Mouse (Mus musculus) adrenal gland, adult 18-20 months (tissue): ENCODE results near the gene Mlc1. TPM values are rescaled to one million over a fixed set of nuclear protein-coding genes. Genes with fewer than 3 reads are reported as not detected.

Source experiments
- DNase-seq, 2 experiments: peaks; one replicate each; pipeline ENCODE4 v3.0.0; 2021 to 2022; ENCODE audit warnings: low spot score in 2 of 2
- total RNA-seq, 2 experiments: library from RNA; stranded (reverse); gene quantifications; 1 replicate in 1 of 2; 2 replicates in 1 of 2; pipeline ENCODE4 v1.2.3; 2021

The Mlc1 gene
- total RNA-seq, 2 experiments from 2014 or later: not detected

GRCm38 (mm10) chr15:88942783-88943182, 36.0 kb downstream of the Mlc1 start:
- no peak for DNase-seq

- DNase-seq: no peak
Observed at GRCm38 (mm10) chr15:88937291-88937650, 41.5 kb downstream of the Mlc1 start.

DNA sequence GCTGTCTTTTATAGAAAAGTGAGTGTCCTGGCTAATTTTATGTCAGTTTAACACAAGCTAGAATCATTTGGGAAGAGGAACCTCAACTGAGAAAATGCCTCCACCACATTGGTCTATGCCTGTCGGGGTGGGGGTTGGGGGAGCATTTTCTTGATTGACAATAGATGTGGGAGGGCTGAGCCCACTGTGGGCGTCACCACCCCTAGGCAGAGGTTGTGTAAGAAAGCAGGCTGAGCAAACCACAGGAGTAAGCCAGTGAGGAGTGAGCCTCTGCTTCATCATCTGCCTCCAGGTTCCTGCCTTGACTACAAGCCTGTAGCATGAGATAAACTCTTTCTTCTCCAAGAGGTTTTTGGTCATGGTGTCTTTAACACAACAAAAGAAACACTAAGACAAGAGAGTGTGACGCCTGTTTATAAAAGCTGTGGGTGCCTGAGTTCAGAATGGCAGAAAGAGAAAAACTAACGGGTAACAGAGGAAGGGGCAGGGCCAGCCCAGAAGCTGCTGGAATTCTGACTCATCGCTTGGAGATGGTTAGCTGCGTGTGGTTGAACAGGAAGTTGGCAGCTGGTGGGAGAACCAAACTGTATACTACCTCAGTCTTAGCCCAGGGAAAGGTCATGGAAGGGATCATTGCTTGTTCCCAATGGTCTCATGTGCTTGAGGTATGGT, 42.1 kb downstream of the Mlc1 start:
- DNase-seq: no peak

DNA sequence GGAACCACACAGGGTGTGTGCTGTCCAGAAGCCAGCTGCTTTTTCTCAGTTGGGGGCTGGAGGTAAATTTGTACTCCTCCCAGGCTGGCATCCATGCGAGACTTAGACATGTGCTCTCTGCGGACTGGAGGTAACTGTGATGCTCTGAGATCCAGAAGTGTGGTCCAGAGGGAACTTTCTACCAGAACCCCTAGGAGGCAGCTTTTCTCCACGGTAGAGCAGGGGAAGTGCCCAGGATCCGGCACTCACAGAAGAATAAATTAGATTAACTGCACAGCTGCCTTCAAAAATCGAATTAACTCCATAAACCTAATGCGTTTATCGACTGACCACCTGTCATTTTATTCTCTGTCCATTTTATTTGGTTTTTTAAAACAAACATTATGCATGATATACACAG, 44.7 kb downstream of the Mlc1 start:
- DNase-seq: no peak

DNA sequence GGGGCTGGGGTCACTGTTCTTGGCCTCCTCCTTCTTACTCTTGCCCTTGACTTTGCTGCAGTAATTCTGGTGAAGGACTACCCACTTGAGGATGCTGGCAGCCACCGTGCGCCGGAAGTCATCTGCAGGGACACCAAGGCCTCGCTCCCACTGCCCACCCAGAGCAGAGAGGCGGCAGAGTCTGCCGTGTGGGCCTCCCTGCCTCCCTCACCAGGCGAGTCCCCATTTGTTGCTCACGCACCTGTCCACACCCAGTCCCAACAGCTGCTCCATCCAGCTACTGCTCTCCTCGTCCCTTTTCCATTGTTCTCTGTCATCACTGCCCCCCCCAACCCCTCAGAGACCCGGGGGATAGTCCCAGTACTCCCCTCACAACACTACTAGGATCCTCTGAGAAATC, 46.1 kb downstream of the Mlc1 start:
- DNase-seq: no peak

DNA sequence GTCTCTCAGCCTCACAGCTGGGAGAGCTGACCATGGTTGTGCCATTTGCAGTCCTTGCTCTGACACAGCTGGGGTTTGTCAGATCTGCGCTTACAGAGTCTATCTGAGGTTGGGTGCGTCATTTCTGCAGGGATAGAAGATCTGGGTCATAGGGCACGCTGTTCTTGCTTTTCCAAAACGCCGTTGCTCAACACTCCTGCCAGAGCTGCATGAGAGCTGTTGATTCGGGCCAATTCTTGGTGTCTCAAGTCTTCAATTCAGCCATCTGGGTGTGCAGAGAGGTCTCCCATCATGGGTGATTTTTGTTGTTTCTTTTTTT, 56.9 kb downstream of the Mlc1 start:
- no peak for DNase-seq

DNA sequence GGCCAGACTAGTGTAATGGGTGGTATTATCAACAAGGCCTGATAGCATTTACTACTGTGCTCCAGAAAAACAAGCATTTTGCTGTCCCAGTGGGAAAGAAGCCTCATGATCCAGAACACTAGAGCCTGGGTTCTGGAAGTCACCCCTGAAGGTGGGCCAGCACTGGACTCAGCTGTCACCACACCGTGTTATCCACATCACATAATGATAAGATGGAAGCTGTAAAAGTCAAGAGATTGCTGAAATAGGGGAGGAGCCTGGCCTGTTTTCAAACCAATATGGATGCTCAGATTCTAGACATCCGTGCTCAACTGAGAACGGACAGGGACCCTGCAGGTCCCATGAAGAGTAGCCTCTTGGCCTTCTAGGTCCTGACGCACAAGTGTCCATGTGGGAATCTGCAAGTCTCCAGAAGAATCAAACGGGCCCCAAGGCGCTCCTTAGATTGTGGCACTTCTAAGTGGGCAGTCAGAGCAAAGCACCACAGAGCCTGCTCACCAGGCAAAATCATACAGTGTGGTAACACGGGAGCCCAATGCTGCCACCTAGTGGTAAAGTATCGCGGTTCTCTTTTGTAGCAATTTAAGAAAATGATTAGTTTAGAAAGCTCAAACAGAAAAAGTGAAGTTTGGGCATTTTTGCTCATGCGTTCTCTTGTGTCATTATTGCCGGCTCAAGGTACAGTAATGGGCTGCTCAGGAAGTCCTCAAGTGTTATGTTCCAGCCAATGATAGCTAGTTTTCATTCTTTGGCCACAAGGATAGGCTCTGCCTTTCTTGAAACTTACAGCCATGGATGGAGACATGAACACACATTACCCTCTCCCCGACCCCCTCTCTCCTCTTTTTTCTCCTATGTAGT, 57.4 kb downstream of the Mlc1 start:
- peak; percentile 69 to 76 for DNase-seq

- DNase-seq: no peak
Observed at GRCm38 (mm10) chr15:88920065-88920464, 58.7 kb downstream of the Mlc1 start.

DNA sequence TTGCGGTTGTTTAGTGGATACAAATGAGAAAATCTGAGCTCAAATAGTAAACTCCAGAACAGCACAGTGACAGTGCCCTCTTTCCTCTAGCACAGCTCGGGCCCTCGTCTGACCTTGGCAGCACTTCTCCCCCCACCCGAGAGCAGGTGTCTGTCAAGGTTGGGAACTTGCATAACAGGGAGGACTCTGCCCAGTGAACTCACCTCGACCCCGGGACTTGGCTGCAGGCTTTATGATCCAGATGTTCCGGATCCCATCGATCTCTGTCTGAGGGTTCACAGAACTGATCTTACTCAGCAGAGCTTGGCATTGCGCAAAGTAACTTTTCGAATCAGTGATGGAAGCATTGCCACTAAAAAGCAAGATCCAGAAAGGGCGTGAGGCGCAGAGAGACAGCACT, 59.5 kb downstream of the Mlc1 start:
- peak; percentile 63 to 74 for DNase-seq

DNA sequence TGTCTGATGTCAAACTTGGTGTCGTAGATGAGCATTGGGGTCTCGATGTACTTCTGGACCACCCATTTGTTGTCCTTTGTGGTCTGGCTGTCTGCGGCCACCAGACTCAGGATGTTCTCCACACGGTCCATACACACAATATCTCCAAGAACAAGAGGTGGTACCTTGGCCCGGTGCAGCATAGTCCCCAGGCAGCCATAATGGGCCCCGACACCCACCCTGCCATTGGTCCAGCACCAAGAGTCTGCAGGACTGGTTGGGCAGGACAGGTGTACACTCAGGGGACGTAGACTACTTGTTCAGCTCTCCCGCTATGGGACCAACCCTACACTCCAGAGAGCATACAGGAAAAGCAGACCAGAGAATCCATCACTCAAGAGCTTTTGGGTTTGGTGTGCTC, 61.7 kb downstream of the Mlc1 start:
- DNase-seq: no peak

DNA sequence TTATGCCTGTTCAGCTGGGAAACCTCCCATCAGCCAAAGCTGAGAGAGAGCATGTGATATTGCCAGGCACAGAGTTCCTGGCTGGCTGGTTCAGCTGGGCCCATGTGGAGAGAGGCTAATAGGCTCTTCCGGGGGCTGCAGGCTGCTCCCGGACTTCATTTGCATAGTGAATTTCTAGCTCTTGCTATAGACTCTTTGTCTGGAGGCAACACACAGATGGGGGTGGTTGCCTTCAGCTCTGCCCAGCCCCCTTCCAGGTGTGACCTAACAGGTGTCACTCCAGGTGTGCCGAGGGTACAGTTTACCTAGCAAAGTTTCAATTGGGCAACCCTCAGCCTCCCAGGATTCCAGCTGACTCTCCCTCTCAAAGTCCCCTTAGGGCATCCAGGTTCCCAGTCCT, 62.4 kb downstream of the Mlc1 start:
- no peak for DNase-seq

DNA sequence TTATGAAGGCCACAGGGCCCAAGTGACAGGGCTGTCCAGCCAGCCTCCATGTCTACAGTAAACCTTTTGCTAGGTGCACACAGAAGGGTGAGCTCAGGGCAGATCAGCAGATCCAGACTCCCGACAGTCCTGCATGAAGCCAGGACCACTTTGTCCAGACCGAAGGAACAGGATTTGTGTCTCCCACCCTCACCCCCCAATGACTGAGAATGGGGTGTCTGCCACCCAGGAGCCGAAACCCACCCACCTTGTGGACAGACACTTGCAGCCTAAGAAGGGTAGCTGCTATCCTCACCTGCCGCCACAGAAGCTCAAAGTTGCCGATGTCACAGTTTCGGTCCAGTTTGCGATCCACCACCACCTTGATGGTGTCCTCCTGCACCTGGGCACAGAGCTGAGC, 63.8 kb downstream of the Mlc1 start:
- no peak for DNase-seq

GRCm38 (mm10) chr15:88906347-88906746, 72.5 kb downstream of the Mlc1 start:
- no peak for DNase-seq

Other genes with a start within 250 kb of the Mlc1 start
- gene Brd1, start 244.8 kb downstream of the Mlc1 start, total RNA-seq: 10 to 100 TPM; 48.0 to 52.7 TPM
- 10 to 100 TPM; 10.9 to 11.1 TPM for gene Zbed4, start 227.3 kb downstream of the Mlc1 start, total RNA-seq
- 10 to 100 TPM; 14.4 to 15.2 TPM for gene Alg12, start 159.7 kb downstream of the Mlc1 start, total RNA-seq
- 10 to 100 TPM; 45.3 to 51.7 TPM for gene Creld2, start 159.4 kb downstream of the Mlc1 start, total RNA-seq
- 10 to 100 TPM; 74.3 to 84.7 TPM for gene Pim3, start 116.8 kb downstream of the Mlc1 start, total RNA-seq
- under 1 TPM in 1 of 2 experiments, not detected in 1; 0.10 TPM for gene Ttll8, start 24.6 kb downstream of the Mlc1 start, total RNA-seq
- not detected for gene Mov10l1, start 3.9 kb upstream of the Mlc1 start, total RNA-seq
- gene Panx2, start 80.7 kb upstream of the Mlc1 start, total RNA-seq: 1 to 10 TPM in 1 of 2 experiments, under 1 TPM in 1; 0.96 to 1.2 TPM
- 10 to 100 TPM; 36.1 to 36.7 TPM for gene Trabd, start 96.1 kb upstream of the Mlc1 start, total RNA-seq
- gene Selenoo, start 110.1 kb upstream of the Mlc1 start, total RNA-seq: 10 to 100 TPM; 32.3 to 39.5 TPM
- 10 to 100 TPM; 10.8 to 13.0 TPM for gene Tubgcp6, start 144.1 kb upstream of the Mlc1 start, total RNA-seq
- 10 to 100 TPM; 11.4 to 12.4 TPM for gene Hdac10, start 149.7 kb upstream of the Mlc1 start, total RNA-seq
- 1 to 10 TPM; 8.4 to 9.6 TPM for gene Mapk12, start 161.7 kb upstream of the Mlc1 start, total RNA-seq
- 1 to 10 TPM; 3.7 to 3.8 TPM for gene Mapk11, start 170.6 kb upstream of the Mlc1 start, total RNA-seq
- 100 to 1,000 TPM in 1 of 2 experiments, 10 to 100 TPM in 1; 84.0 to 113 TPM for gene Plxnb2, start 201.8 kb upstream of the Mlc1 start, total RNA-seq
- gene Dennd6b, start 217.5 kb upstream of the Mlc1 start, total RNA-seq: 1 to 10 TPM; 5.2 to 5.4 TPM
- 10 to 100 TPM; 46.6 to 48.3 TPM for gene Ppp6r2, start 232.5 kb upstream of the Mlc1 start, total RNA-seq